Mouse (Mus musculus) small intestine, adult 2 months (tissue): Measurements from ENCODE around the gene Eif3a.

Source experiments
- CTCF ChIP-seq: fragments of 200-500 bp; IDR thresholded peaks from 2 replicates; pipeline ENCODE4 v1.5.1; 2012; ENCODE audit warnings: low read depth, mild to moderate bottlenecking, control low read depth, inconsistent platforms, low read length, moderate library complexity, mixed read lengths; ENCODE audit not compliant: insufficient replicate concordance, insufficient read length; ENCODE audit errors: extremely low read depth
- POLR2A ChIP-seq: fragments of 200-500 bp; IDR thresholded peaks from 2 replicates; pipeline ENCODE4 v1.6.1; 2012; ENCODE audit warnings: low read depth, mild to moderate bottlenecking, control low read depth, inconsistent platforms, low read length, moderate library complexity

DNA sequence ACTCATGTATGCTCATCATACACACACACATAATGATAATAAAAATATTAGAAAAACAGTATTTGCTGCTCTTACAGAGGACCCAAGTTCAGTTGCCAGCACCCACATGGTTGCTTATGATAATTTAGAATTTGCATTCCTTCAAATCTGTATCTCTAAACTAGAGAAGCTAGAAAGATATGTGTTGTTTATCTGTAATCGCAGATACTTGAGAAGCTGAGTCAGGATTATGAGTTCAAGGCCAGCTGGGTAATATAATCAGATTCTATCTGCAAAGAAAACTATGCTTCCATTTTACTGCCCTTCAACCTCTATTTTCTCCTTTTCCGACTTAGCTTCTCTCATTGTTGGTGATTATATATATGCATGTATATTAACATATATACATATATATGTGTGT, 7.0 kb upstream of the Eif3a start:
- TF ChIP-seq CTCF, result no peak
- TF ChIP-seq POLR2A, result no peak
